Mouse (Mus musculus) urinary bladder, postnatal 10 days (tissue): ENCODE measurements around the gene Mafg.
"Not testable (repeated sequence)": the region's sequence is repeated elsewhere in the genome, so short reads cannot be mapped to it uniquely, and the experiment has no call there.

Experiments
- DNase-seq: peaks from one replicate; pipeline ENCODE4 v3.0.0; 2022; ENCODE audit warnings: low spot score

The Mafg gene

GRCm38 (mm10) chr11:120598283-120598989 lies 35.0 kb downstream of the Mafg start, which contains the start of the genes Alyref and Anapc11:
Gene Alyref (minus strand): TSS chr11:120598365.
Gene Anapc11 (plus strand): TSS chr11:120598421.
- peak; percentile 77 for DNase-seq

GRCm38 (mm10) chr11:120597240-120598235 lies 35.9 kb downstream of the Mafg start:
- DNase-seq, result no peak

GRCm38 (mm10) chr11:120588531-120588930 lies 44.9 kb downstream of the Mafg start:
- DNase-seq, result no peak

GRCm38 (mm10) chr11:120583937-120584336 lies 49.5 kb downstream of the Mafg start:
- DNase-seq, result no peak

- DNase-seq, result not testable (repeated sequence)
These were observed 50.5 kb downstream of the Mafg start for GRCm38 (mm10) chr11:120582982-120583293.

GRCm38 (mm10) chr11:120582268-120582981 lies 51.0 kb downstream of the Mafg start:
- DNase-seq, result no peak

- peak; percentile 65 for DNase-seq
These were observed 51.7 kb downstream of the Mafg start, which contains the start of gene Arhgdia for GRCm38 (mm10) chr11:120581490-120582267. Gene Arhgdia (minus strand): TSS chr11:120581624.

GRCm38 (mm10) chr11:120580871-120581331 lies 52.5 kb downstream of the Mafg start:
- DNase-seq, result no peak

- DNase-seq, result no peak
These were observed 53.2 kb downstream of the Mafg start for GRCm38 (mm10) chr11:120580190-120580589.

GRCm38 (mm10) chr11:120579316-120580107 lies 53.9 kb downstream of the Mafg start:
- no peak for DNase-seq

- DNase-seq, result no peak
These were observed 54.6 kb downstream of the Mafg start for GRCm38 (mm10) chr11:120578694-120579243.

- DNase-seq, result no peak
These were observed 55.2 kb downstream of the Mafg start for GRCm38 (mm10) chr11:120578024-120578693.

- no peak for DNase-seq
These were observed 56.0 kb downstream of the Mafg start for GRCm38 (mm10) chr11:120577211-120578023.

- DNase-seq, result no peak
These were observed 56.9 kb downstream of the Mafg start for GRCm38 (mm10) chr11:120576365-120576981.

- no peak for DNase-seq
These were observed 57.5 kb downstream of the Mafg start for GRCm38 (mm10) chr11:120575940-120576339.
